Mouse (Mus musculus): ENCODE data around the gene Lsmem1. TPM values are rescaled to one million over a fixed set of nuclear protein-coding genes. Genes with fewer than 3 reads are reported as not detected.

Gene Lsmem1
- polyA plus RNA-seq, 1 experiment from 2014 or later: 31.2 TPM

DNA sequence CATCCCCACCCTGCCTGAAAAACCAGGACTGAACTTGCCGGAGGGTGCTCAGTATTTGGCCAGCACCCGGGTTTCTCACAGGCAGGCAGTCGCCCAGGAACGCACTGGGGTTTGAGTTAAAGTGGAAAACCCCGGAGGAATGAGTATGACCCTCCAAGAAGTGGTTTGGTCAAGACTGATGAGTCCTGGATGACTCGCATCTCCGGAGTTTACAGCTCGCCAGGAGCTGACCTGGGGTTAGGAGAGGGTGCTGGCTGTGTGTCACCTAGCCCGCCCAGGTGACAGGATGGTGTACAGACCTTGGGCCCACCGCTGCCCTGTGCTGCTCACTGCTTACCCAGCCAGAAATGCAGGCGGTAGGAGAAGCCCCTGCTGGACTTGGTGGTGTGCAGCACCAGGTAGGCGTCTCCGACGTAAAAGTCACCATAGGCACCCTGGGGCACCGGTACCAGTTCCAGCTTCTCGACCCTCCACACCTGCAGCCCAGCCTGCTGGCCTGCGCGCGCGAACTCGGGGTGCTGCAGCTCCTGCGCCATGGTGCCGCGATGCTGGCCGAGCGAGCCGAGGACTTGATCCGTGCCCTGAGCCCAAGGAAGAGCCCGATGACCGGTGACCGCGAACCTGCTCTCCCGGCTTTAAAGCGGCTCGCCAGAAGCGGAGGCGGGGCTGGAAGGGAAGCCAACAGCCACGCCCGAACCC lies 65.6 kb downstream of the Lsmem1 start, which contains the start of gene Scin:
Gene Scin, minus strand, starts transcription at position 656 of the 699 bp plus-strand sequence.
- H3K4me2 ChIP-seq: peak within 1 kb of the TSS; percentile 97
- H3K4me1 ChIP-seq (replicated peaks): peaks cover 13% of the 10 kb centered on the region
- no peak for ATAC-seq (replicated peaks; ENCODE audit: insufficient number of reproducible peaks, insufficient read depth, low FRiP score, low read depth)
- H3K27ac ChIP-seq: no peak within 1 kb of the TSS
- WGBS: 2% methylated on average over 39 of the region's 39 CpGs
- no peaks in the 10 kb centered on the region for H3K9me3 ChIP-seq (replicated peaks)
- peaks cover 7% of the 10 kb centered on the region for H3K27me3 ChIP-seq
- H3K9ac ChIP-seq: peak within 1 kb of the TSS; percentile 45
- H3K36me3 ChIP-seq: no peaks in the 10 kb centered on the region
- peak within 1 kb of the TSS; percentile 54 for H3K4me3 ChIP-seq

DNA sequence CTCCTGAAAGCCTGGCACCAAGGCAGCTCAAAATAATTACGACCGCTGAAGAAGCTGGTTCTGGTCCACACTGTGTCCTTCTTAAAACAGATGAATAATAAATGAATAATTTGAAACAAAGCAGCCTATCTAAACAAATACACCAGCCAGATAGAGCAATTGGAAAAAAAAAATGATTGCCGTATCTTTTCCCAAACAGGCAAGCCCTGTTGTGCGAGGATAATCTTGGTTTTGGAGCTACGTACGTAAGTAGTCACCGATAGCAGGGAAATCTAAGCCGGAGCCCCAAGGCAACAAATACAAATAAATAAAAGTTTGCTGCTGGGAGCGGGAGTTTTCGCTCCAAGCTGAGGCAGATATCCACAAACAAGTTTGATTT lies 66.1 kb downstream of the Lsmem1 start:
- 17% methylated on average over 10 of the region's 10 CpGs for WGBS

More for the DNA sequence above, 66.1 kb downstream of the Lsmem1 start:
- Histone ChIP-seq H3K27ac (no peak overlapping the region), H3K27me3 (peaks cover 7% of the 10 kb centered on the region), H3K9ac (no peak overlapping the region), H3K4me3 (peak overlapping the region; percentile 54), H3K36me3 (no peaks in the 10 kb centered on the region), H3K4me2 (peak overlapping the region; percentile 97), H3K9me3 (replicated peaks) (no peaks in the 10 kb centered on the region), H3K4me1 (replicated peaks) (peaks cover 13% of the 10 kb centered on the region)
- ATAC-seq (replicated peaks; ENCODE audit: insufficient number of reproducible peaks, insufficient read depth, low FRiP score, low read depth): no peak

MicroRNAs encoded within 50 kb of the gene (microRNA counts, 519-probe panel; counts per million panel counts)
- not detected for microRNA mmu-miR-1938

Small RNAs within 50 kb of the gene (microRNA-seq; reads per million reads assigned to microRNA genes)
- gene Mir1938: 1.1 reads per million

Other genes starting within 250 kb of the Lsmem1 start
- gene Arl4a, start 161.5 kb downstream of the Lsmem1 start, polyA plus RNA-seq (2015; fragmentation: Nextera tagmentation; extraction: Ambion mirVana): 33.8 and 36.3 TPM in 2 replicates
- 4.6 and 7.3 TPM in 2 replicates for gene Scin, start 65.3 kb downstream of the Lsmem1 start, polyA plus RNA-seq (2015; fragmentation: Nextera tagmentation; extraction: Ambion mirVana)
- gene Ifrd1, start 49.0 kb upstream of the Lsmem1 start, polyA plus RNA-seq (2015; fragmentation: Nextera tagmentation; extraction: Ambion mirVana): 85.8 and 86.3 TPM in 2 replicates
- 25.8 and 28.1 TPM in 2 replicates for gene Zfp277, start 246.4 kb upstream of the Lsmem1 start, polyA plus RNA-seq (2015; fragmentation: Nextera tagmentation; extraction: Ambion mirVana)
- 7.2 and 8.7 TPM in 2 replicates for gene Dock4, start 246.5 kb upstream of the Lsmem1 start, polyA plus RNA-seq (2015; fragmentation: Nextera tagmentation; extraction: Ambion mirVana)